20 mouse cellular contexts compared by ENCODE assay signal in genomic region chr7:112449954-112450700, GRCm38 (mm10). TPM values are rescaled to one million over a fixed set of nuclear protein-coding genes. Genes with fewer than 3 reads are reported as not detected.
A peak's percentile ranks its signal among the peaks of the same experiment; 100 is the strongest.
DNase-seq lines count a peak whose midpoint lies in the region; ATAC-seq lines count a peak whose summit lies in the region.
"Had no signal": no experiment of that assay in that cellular context is flagged by ENCODE, and none has a peak within 500 bp of the region (broad histone marks: within the 10 kb centered on the region; RNA-seq: fewer than 3 reads in every experiment).

No protein-coding gene starts in this region.

- WGBS in liver, embryonic 16.5 days (ENCODE audit: insufficient replicate concordance), result 50% methylated on average over 8 of the region's 8 CpGs

- no peak overlapping the region for H3K4me2 ChIP-seq in liver, embryonic 16.5 days (ENCODE audit: low read depth, low read length)
- H3K4me2 ChIP-seq: embryonic facial prominence, embryonic 12.5 days; forebrain, embryonic 15.5 days; hindbrain, embryonic 12.5 days; neural tube, embryonic 13.5 days had no signal

- H3K36me3 ChIP-seq in liver, embryonic 16.5 days (ENCODE audit: control insufficient read depth, insufficient read depth), result no peaks in the 10 kb centered on the region
- H3K36me3 ChIP-seq: embryonic facial prominence, embryonic 12.5 days; forebrain, embryonic 15.5 days; hindbrain, embryonic 12.5 days; midbrain, embryonic 10.5 days; neural tube, embryonic 13.5 days had no signal

- H3K9me3 ChIP-seq in liver, embryonic 16.5 days (replicated peaks; ENCODE audit: control insufficient read depth, low read length), result no peaks in the 10 kb centered on the region
- H3K9me3 ChIP-seq: forebrain, embryonic 15.5 days; hindbrain, embryonic 12.5 days; midbrain, embryonic 10.5 days; neural tube, embryonic 13.5 days had no signal

- H3K4me3 ChIP-seq in liver, embryonic 16.5 days (ENCODE audit: low read depth, low read length), result no peak overlapping the region
- H3K4me3 ChIP-seq: embryonic facial prominence, embryonic 12.5 days; forebrain, embryonic 15.5 days; gastrocnemius, adult 2 months; hindbrain, embryonic 12.5 days; midbrain, embryonic 10.5 days; neural tube, embryonic 13.5 days had no signal

- peak; percentile 63 for DNase-seq in adrenal gland, postnatal 10 days
- no peak for DNase-seq in adrenal gland, adult 8-10 months
- DNase-seq in adrenal gland, postnatal 36 days, result peak; percentile 50 to 74
- DNase-seq in kidney, postnatal 25 days, result peak; percentile 77 to 87
- DNase-seq in urinary bladder, postnatal 14 days (ENCODE audit: low spot score), result no peak
- no peak for DNase-seq in gastrocnemius, postnatal 14 days
- DNase-seq in gastrocnemius, postnatal 25 days, result no peak
- DNase-seq: cerebellum, adult 9-10 months; gastrocnemius, adult 2 months; lung, adult 18-20 months; right cerebral cortex, postnatal 14 days; thymus, postnatal 14 days had no signal

- no peak overlapping the region for H3K9ac ChIP-seq in liver, embryonic 16.5 days (ENCODE audit: low read depth, low read length)
- H3K9ac ChIP-seq: embryonic facial prominence, embryonic 12.5 days; forebrain, embryonic 15.5 days; hindbrain, embryonic 12.5 days; neural tube, embryonic 13.5 days had no signal

- H3K4me1 ChIP-seq in liver, embryonic 16.5 days (ENCODE audit: control insufficient read depth, low read depth, low read length), result peaks cover 2% of the 10 kb centered on the region; the same call in 1 of the 2 replicates

- intact Hi-C loops in gastrocnemius, postnatal 14 days (cut with DNase I; ENCODE audit: low total_unique reads), result no loop called here

- H3K27ac ChIP-seq in liver, embryonic 16.5 days (ENCODE audit: low read length), result peak overlapping the region; percentile 18; the same call in 1 of the 2 replicates
- H3K27ac ChIP-seq: embryonic facial prominence, embryonic 12.5 days; forebrain, embryonic 15.5 days; gastrocnemius, adult 2 months; hindbrain, embryonic 12.5 days; kidney, postnatal 0 days; midbrain, embryonic 10.5 days; neural tube, embryonic 13.5 days had no signal

- no peaks in the 10 kb centered on the region for H3K27me3 ChIP-seq in liver, embryonic 16.5 days (ENCODE audit: control insufficient read depth, insufficient read depth, low read depth, low read length)
- H3K27me3 ChIP-seq: CH12.LX; embryonic facial prominence, embryonic 12.5 days; forebrain, embryonic 15.5 days; hindbrain, embryonic 12.5 days; neural tube, embryonic 13.5 days had no signal

- peak; percentile 87 for ATAC-seq in liver, embryonic 16.5 days (ENCODE audit: low read depth)
- ATAC-seq: forebrain, embryonic 15.5 days had no signal

RNA-seq across cellular contexts. Expression of gene Parva, which starts 22.8 kb away (rescaled TPM):
- 100 to 1,000 TPM in 1 of 2 experiments, 10 to 100 TPM in 1; 84.3 to 105 TPM for total RNA-seq in adrenal gland, postnatal 10 days (2021)
- total RNA-seq in adrenal gland, adult 8-10 months (2022), result 100 to 1,000 TPM in 2 of 4 experiments, 10 to 100 TPM in 2; 84.9 to 116 (median 99.1) TPM
- total RNA-seq in adrenal gland, postnatal 36 days (2021), result 100 to 1,000 TPM in 1 of 2 experiments, 10 to 100 TPM in 1; 98.6 to 107 TPM
- polyA plus RNA-seq in liver, embryonic 16.5 days (2015; fragmentation: Nextera tagmentation; extraction: Ambion mirVana), result 8.0 and 9.2 TPM in 2 replicates
- 10 to 100 TPM; 36.1 to 41.5 TPM for total RNA-seq in gastrocnemius, postnatal 14 days (2021)
- total RNA-seq in gastrocnemius, postnatal 25 days (2021), result 10 to 100 TPM; 19.0 to 22.7 TPM

Comparison
In these comparisons a context has a peak if more than half of its experiments do, and no peak if none do; other contexts are left out.
1. DNase-seq: peak in adrenal gland, postnatal 10 days (single experiment), adrenal gland, postnatal 36 days (2 of 2) and kidney, postnatal 25 days (2 of 2); none in adrenal gland, adult 8-10 months (single experiment), urinary bladder, postnatal 14 days (single experiment), gastrocnemius, postnatal 14 days (single experiment) and gastrocnemius, postnatal 25 days (single experiment).